Mouse (Mus musculus) layer of hippocampus, adult 9-10 months (tissue): Measurements from ENCODE around the gene Casc3.

Experiments
- DNase-seq: peaks from one replicate; pipeline ENCODE4 v3.0.0; 2022; ENCODE audit warnings: low spot score

Gene Casc3

DNA sequence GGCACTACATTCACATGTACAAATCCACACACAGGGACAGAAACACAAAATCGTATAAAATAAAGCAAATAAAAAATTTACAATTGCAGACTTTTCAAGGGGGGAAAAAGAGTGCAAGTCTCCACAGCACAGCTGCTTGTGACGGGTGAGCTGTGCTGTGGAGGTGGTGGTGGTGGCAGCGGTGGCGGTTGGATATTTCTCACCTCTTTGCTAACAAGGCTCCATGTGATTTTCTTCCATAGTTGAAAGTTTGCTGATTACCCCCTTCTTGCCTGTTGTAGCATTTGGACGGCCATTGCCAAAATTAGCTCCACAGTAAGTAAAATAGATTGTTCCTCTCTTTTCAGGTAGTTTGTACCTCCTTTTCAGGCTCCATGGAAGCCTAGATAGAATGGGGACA lies at the start of gene Casc3:
Casc3 (plus strand) TSS at position 301 of the 400 bp plus-strand sequence.
- DNase-seq, result no peak

- DNase-seq, result no peak
Measured at GRCm38 (mm10) chr11:98755726-98756380, 48.9 kb upstream of the Casc3 start.

- DNase-seq, result no peak
Measured at GRCm38 (mm10) chr11:98756711-98757110, 48.0 kb upstream of the Casc3 start.

- DNase-seq, result no peak
Measured at GRCm38 (mm10) chr11:98761939-98762338, 42.8 kb upstream of the Casc3 start.

DNA sequence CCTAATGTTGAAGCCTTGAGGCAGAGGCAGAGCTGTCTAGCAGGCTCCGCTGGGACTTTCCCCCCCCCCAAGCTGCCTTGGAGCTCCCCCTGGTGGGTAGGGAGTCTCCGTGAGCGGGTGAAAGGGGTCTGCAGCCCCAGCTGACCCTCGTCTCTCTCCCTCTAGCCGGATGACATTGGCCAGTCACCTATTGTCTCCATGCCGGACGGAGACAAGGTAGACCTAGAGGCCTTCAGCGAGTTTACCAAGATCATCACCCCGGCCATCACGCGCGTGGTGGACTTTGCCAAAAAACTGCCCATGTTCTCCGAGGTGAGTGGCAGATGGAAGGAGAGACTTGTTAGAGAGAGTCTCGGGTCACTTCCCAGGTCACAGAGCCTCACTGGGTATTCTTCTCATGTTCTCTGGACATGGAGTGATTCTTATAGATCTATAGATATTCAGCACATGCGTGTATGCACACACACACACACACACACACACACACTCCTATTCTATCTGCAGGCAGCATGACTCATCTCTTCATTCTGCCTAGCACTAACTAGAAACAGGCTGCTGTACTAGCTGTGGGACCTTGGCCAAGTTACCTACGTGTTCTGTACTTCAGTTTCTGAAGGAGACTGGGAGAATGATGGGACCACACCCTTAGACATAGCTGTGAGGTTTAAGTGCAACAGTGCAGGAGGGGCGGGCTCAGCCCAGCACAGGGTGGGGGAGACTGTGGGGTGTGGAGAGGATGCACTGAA lies 41.8 kb upstream of the Casc3 start:
- no peak for DNase-seq

- no peak for DNase-seq
Measured at GRCm38 (mm10) chr11:98763502-98763861, 41.2 kb upstream of the Casc3 start.

- DNase-seq, result no peak
Measured at GRCm38 (mm10) chr11:98764091-98764490, 40.6 kb upstream of the Casc3 start.

DNA sequence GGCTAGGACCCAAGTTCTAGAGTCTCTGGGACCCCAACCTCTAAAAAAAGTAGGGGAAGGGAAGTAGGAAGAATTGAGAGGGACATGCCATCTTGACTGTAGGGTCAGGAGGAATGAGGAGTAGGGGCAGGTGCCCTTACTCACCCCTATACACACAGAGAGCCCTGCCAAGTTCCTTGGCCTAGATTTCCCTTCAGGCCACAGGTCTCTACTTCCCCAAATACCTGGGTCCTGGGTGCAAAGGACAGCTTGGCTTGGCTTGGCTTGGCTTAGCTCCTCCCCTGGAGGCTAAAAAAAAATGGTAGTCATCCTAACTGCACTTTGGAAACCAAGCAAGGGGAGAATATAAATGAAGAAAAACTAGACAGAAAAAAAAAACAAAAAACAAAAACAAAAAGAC lies 40.0 kb upstream of the Casc3 start:
- no peak for DNase-seq

GRCm38 (mm10) chr11:98765421-98766309 lies 39.0 kb upstream of the Casc3 start:
- DNase-seq, result no peak

DNA sequence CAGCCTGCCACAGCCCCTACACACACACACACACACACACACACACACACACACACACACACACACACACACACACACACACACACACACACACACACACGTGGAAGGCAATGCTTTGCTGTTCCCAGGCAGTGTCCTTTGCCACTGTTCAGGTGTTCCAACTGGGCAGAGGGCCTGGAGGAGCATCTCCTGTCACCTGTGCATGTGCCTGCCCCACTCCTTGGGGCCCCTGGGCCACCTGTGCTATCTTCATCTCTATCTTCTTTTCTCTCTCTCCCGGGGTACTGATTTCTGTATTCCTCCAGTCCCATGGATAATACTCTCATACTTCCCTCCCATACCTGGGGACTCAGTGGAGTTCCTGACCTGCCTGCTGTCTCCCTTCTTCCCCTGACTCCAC lies 38.4 kb upstream of the Casc3 start:
- no peak for DNase-seq

GRCm38 (mm10) chr11:98766816-98767215 lies 37.9 kb upstream of the Casc3 start:
- DNase-seq, result no peak

DNA sequence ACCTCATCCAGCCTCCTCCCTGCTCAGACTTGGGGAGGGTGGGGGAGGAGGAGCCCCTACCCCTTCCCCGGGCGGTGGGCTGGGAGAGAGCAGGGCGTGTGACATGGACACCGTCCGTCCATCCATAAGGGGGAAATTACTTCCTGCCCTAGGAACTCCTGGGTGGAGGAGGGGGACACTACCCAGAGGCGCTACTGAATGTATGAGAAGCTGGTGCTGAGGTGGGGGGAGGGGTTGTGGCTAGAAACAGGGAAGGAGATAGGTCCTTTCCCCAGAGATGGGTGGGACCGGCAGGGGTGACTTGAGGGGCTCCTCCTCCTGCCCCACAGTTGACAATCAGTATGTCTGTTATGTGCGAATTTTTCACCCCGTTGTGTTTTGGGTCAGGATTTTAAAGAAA lies 37.4 kb upstream of the Casc3 start:
- DNase-seq, result no peak

GRCm38 (mm10) chr11:98767713-98768112 lies 37.0 kb upstream of the Casc3 start:
- no peak for DNase-seq

GRCm38 (mm10) chr11:98768127-98769006 lies 36.3 kb upstream of the Casc3 start:
- no peak for DNase-seq

GRCm38 (mm10) chr11:98769007-98769954 lies 35.4 kb upstream of the Casc3 start:
- DNase-seq, result no peak

DNA sequence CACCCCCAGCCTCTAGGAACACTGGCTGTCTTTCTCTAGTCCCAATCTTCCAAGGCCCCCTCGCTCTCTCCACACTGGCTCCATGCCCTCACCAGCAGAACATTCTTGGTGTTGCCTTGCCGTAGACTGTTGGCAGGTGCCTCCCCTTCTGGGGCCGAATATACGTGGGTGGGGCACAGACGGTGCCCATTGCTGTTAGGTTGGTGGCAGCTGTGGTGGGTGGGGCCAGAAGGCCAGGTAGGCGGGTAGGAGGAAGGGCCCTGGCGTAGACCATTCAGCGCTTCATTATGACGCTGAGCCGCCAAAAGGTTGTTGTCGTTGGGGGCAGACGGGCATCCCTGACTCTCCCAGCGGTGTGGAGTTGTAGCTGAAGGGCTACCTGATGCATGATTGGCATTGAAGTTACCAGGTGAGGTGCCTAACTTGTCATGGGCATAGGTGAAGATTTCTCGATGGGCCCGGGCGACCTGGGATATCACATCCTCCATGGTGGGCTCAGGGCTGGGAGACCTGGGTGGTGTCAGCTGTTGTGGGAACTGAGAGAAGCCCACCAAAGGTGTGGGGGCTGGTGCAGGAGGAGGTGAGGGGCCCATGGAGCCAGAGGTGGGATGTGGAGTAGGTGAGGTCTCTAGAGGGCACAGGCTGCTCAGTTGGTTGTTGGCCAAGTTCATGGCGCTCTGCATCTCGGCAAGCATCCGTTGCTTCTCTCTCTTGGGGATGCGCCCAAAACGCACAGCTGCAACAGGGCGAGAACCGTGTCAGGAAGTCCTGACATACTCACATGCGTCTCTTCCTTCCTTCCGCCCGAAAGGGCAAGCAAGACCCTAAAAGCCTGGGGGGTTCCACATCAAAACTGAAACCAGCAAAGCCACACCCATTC lies 34.4 kb upstream of the Casc3 start:
- no peak for DNase-seq

- no peak for DNase-seq
Measured at GRCm38 (mm10) chr11:98771131-98771530, 33.6 kb upstream of the Casc3 start.

DNA sequence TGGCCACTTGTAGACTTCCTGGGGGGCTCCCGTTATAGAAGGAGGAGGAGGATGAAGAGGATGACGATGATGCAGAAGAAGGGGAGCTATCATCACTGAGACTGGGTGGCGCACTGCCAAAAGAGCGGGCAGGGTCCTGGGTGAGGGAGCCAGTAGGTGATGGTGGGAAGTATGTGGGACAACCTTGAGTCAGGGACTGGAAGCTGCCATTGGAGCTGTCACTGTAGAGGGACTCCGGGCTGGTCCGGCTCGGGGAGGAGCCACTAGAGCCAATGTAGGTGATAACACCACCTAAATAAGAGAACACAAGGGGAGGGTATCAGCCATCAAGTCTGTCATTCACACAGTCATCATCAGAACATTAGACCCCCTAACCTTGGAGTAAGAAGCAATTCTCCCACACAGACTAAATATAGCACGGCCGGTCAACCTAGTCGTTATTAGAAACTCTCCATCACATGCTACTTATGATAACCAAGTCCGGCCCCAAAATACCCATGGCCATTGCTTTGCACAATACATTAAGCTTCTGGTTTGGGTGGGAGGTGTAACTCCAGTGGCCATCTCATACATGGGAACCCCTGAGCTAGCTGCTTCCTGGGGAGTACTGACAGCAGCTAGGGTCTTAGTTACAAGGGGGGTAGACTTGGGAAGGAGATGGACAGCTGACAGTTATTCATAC lies 32.7 kb upstream of the Casc3 start:
- DNase-seq, result no peak

DNA sequence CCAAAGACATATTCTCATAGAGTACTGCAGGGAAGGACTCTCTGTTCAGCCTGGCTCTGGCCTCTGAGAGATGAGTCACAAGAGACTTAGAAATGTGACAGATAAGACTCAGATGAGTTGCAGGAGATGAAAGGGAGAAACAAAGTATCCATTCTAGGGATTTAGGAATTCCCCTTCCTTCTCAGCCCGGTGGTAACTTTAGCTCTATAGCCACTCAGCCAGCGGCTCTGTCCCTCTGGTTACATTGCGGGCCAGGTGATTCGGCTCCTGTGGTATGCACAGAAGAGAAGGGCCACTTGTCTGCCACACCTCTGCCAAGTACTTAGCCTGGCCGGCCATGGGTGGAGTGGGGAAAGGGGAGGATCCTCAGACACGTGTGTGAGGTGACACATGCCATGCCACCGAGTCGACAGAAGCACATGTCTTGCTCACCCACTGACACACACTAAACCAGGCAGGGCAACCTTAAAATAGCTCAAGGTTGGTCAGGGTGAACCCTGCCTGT lies 32.0 kb upstream of the Casc3 start:
- no peak for DNase-seq
